Mouse (Mus musculus) heart, embryonic 15.5 days (tissue): ENCODE results near the gene Kcnn3. TPM values are rescaled to one million over a fixed set of nuclear protein-coding genes. Genes with fewer than 3 reads are reported as not detected.

Source experiments
- ATAC-seq: fragments of 200-750 bp; cut with Nextera tagmentation; replicated peaks from 2 replicates; pipeline ENCODE4 v1.8.0; 2017; ENCODE audit warnings: low read depth, moderate TSS enrichment; ENCODE audit not compliant: insufficient number of reproducible peaks, insufficient read depth, low FRiP score
- H3K27ac ChIP-seq: fragments of 300-500 bp; sonication (generic); 2 replicates; pipeline ENCODE4 v1.5.1; 2015; ENCODE audit warnings: mild to moderate bottlenecking, inconsistent platforms
- H3K27me3 ChIP-seq: fragments of 300-500 bp; sonication (generic); 2 replicates; pipeline ENCODE4 v1.6.1; 2015; ENCODE audit warnings: inconsistent platforms
- H3K36me3 ChIP-seq: fragments of 300-500 bp; sonication (generic); 2 replicates; pipeline ENCODE4 v1.6.1; 2015; ENCODE audit warnings: mild to moderate bottlenecking, inconsistent platforms
- H3K4me1 ChIP-seq: fragments of 300-500 bp; sonication (generic); replicated peaks from 2 replicates; pipeline ENCODE4 v1.6.1; 2015; ENCODE audit warnings: inconsistent platforms
- H3K4me2 ChIP-seq: fragments of 300-500 bp; sonication (generic); 2 replicates; pipeline ENCODE4 v1.6.1; 2015; ENCODE audit warnings: inconsistent platforms, mild to moderate bottlenecking, moderate library complexity
- H3K4me3 ChIP-seq: fragments of 300-500 bp; sonication (generic); 2 replicates; pipeline ENCODE4 v1.5.1; 2015; ENCODE audit warnings: mild to moderate bottlenecking, inconsistent platforms
- H3K9ac ChIP-seq: fragments of 300-500 bp; sonication (generic); 2 replicates; pipeline ENCODE4 v1.6.1; 2015; ENCODE audit warnings: mild to moderate bottlenecking, inconsistent platforms
- H3K9me3 ChIP-seq: fragments of 300-500 bp; sonication (generic); replicated peaks from 2 replicates; pipeline ENCODE4 v1.6.1; 2016; ENCODE audit warnings: inconsistent platforms
- WGBS: fragments of 180-500 bp; shearing (Covaris S2); methylation state at CpG from one replicate; pipeline ENCODE4 v1.1.7; 2015; ENCODE audit warnings: mixed read lengths; 5-methylcytosine and 5-hydroxymethylcytosine counted together
- polyA plus RNA-seq: library from polyadenylated mRNA; unstranded; fragments of >200 nt; fragmentation: Nextera tagmentation; extraction: Ambion mirVana; gene quantifications from 2 replicates; pipeline ENCODE4 v1.2.1, GENCODE M21; 2015

Gene Kcnn3
- polyA plus RNA-seq, 1 experiment from 2014 or later = 2.6 TPM

DNA sequence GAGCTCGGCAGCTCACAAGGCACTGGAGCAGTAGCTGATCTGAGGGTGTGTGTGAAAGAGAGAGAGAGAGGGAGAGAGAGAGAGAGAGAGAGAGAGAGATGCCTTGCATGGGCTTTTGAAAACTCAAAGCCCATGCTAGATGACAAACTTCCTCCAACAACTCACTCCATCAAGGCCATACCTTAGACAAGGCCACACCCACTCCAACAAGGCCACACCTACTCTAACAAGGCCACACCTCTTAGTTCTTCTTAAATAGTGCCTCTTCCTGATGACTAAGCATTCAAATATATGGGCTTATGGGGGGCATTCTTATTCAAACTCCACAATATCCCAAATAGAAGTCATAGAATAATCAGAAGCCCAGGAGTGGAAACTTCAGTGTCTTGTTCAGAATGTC is 49.1 kb downstream of the Kcnn3 start:
- Histone ChIP-seq H3K36me3 (no peaks in the 10 kb centered on the region), H3K4me3 (no peak overlapping the region), H3K4me1 (no peaks in the 10 kb centered on the region), H3K9ac (no peak overlapping the region), H3K4me2 (no peak overlapping the region), H3K27ac (no peak overlapping the region), H3K9me3 (no peaks in the 10 kb centered on the region), H3K27me3 (peaks cover 17% of the 10 kb centered on the region)
- no peak for ATAC-seq
- 83% methylated on average over 1 of the region's 1 CpGs for WGBS

DNA sequence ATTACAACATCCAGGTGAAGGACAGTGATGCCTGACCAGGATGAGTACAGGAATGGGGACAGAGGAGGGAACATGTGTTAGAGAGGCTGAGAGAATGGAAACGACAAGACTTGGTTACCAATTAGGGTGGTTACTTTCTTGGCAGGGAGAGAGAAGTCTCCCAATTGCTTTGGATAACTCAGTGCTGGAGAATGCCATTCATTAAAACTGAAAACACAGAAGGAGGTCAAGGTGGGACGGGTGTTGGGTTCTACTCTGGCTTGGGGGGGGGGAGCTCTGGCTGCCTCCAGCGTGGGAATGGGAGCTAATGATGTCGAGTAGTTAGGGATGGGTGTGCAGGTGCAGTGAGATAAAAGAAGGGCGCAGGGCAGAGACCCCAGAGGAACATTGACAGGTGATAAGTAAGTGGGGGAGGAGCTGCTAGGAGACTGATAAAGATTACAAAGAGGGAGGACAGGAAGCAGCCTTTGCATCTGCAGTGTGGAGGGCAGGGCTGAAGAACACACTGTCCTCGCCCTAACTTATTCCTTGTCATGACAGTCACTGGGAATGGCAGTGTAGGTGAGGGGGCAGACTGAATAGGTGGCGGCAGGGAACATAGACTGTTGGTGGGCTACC is 49.9 kb downstream of the Kcnn3 start:
- no peaks in the 10 kb centered on the region for H3K9me3 ChIP-seq
- no peak overlapping the region for H3K4me3 ChIP-seq
- no peak overlapping the region for H3K9ac ChIP-seq
- no peak overlapping the region for H3K27ac ChIP-seq
- no peak for ATAC-seq
- H3K4me2 ChIP-seq = no peak overlapping the region
- no peaks in the 10 kb centered on the region for H3K36me3 ChIP-seq
- peaks cover 17% of the 10 kb centered on the region for H3K27me3 ChIP-seq
- WGBS = 17% methylated on average over 7 of the region's 7 CpGs
- H3K4me1 ChIP-seq = no peaks in the 10 kb centered on the region

- no peak for ATAC-seq
- H3K9me3 ChIP-seq = no peaks in the 10 kb centered on the region
- no peak overlapping the region for H3K9ac ChIP-seq
- no peaks in the 10 kb centered on the region for H3K4me1 ChIP-seq
- no peaks in the 10 kb centered on the region for H3K36me3 ChIP-seq
- no peak overlapping the region for H3K4me2 ChIP-seq
- H3K4me3 ChIP-seq = no peak overlapping the region
- no peak overlapping the region for H3K27ac ChIP-seq
- peaks cover 17% of the 10 kb centered on the region for H3K27me3 ChIP-seq
- WGBS = 18% methylated on average over 3 of the region's 3 CpGs
These were observed 50.4 kb downstream of the Kcnn3 start for GRCm38 (mm10) chr3:89570362-89570761.

GRCm38 (mm10) chr3:89574260-89574659 is 54.3 kb downstream of the Kcnn3 start:
- no peak for ATAC-seq
- H3K4me2 ChIP-seq = no peak overlapping the region
- no peaks in the 10 kb centered on the region for H3K9me3 ChIP-seq
- no peak overlapping the region for H3K9ac ChIP-seq
- H3K27me3 ChIP-seq = peaks cover 14% of the 10 kb centered on the region; the same call in 1 of the 2 replicates
- no peaks in the 10 kb centered on the region for H3K36me3 ChIP-seq
- no peak overlapping the region for H3K27ac ChIP-seq
- no peaks in the 10 kb centered on the region for H3K4me1 ChIP-seq
- H3K4me3 ChIP-seq = no peak overlapping the region
- WGBS = 44% methylated on average over 2 of the region's 2 CpGs

DNA sequence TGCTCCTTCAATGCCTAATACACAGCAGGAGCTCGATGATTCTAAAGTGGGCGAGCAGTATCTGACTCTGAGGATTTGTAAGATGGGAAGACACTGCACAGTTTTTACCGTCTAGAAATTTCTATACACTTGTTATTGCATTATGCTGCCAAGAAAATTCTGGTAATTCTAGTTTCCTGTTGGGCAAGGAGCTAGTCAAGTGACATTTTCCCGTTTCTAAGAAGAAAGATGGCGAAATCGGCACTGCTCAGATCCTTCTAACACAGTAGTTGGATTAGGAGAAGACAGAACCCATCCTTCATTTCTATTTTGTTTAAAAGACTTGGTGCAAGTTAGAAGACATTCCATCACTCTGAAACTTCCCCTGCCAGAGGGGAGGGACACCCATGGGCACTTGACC is 56.4 kb downstream of the Kcnn3 start:
- ATAC-seq = no peak
- WGBS = 87% methylated on average over 6 of the region's 6 CpGs

GRCm38 (mm10) chr3:89577154-89577553 is 57.2 kb downstream of the Kcnn3 start:
- Histone ChIP-seq H3K4me2 (no peak overlapping the region), H3K9ac (no peak overlapping the region), H3K9me3 (no peaks in the 10 kb centered on the region), H3K27me3 (peaks cover 11% of the 10 kb centered on the region; the same call in 1 of the 2 replicates), H3K36me3 (no peaks in the 10 kb centered on the region), H3K27ac (no peak overlapping the region), H3K4me1 (no peaks in the 10 kb centered on the region), H3K4me3 (no peak overlapping the region)
- WGBS = 50% methylated on average over 5 of the region's 5 CpGs
- no peak for ATAC-seq

More for the DNA sequence above, 56.4 kb downstream of the Kcnn3 start:
- Histone ChIP-seq H3K27me3 (peaks cover 11% of the 10 kb centered on the region; the same call in 1 of the 2 replicates), H3K9me3 (no peaks in the 10 kb centered on the region), H3K4me2 (no peak overlapping the region), H3K4me1 (no peaks in the 10 kb centered on the region), H3K27ac (no peak overlapping the region), H3K4me3 (no peak overlapping the region), H3K9ac (no peak overlapping the region), H3K36me3 (no peaks in the 10 kb centered on the region)

DNA sequence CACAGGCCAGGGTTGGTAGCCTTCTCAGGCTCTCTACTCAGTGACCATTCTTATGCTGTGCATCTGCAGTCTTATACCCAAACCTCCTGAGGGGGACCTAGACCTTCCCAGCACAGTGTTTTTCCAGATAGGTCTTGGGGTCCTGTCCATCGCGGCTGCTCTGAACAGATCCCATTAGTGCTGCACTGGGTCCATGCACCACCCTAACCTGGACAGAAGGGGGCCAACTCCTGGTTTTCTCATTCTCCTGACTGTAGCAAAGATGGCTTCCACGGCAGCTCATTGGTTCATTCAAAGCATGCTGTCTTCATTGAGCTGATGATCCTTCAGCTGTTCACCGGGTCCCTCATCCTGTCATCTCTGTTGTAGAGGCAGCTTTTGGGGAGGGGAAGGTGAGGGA is 58.1 kb downstream of the Kcnn3 start:
- WGBS = 62% methylated on average over 4 of the region's 4 CpGs
- Histone ChIP-seq H3K36me3 (no peaks in the 10 kb centered on the region), H3K9me3 (no peaks in the 10 kb centered on the region), H3K9ac (no peak overlapping the region), H3K4me3 (no peak overlapping the region), H3K27ac (no peak overlapping the region), H3K27me3 (peaks cover 10% of the 10 kb centered on the region; the same call in 1 of the 2 replicates), H3K4me2 (no peak overlapping the region), H3K4me1 (no peaks in the 10 kb centered on the region)
- no peak for ATAC-seq

- ATAC-seq = no peak
- H3K4me3 ChIP-seq = no peak overlapping the region
- H3K9me3 ChIP-seq = no peaks in the 10 kb centered on the region
- 57% methylated on average over 10 of the region's 10 CpGs for WGBS
- no peak overlapping the region for H3K9ac ChIP-seq
- H3K27ac ChIP-seq = no peak overlapping the region
- no peaks in the 10 kb centered on the region for H3K4me1 ChIP-seq
- no peak overlapping the region for H3K4me2 ChIP-seq
- no peaks in the 10 kb centered on the region for H3K36me3 ChIP-seq
- H3K27me3 ChIP-seq = peaks cover 6% of the 10 kb centered on the region; the same call in 1 of the 2 replicates
These were observed 58.8 kb downstream of the Kcnn3 start for GRCm38 (mm10) chr3:89578803-89579202.

- Histone ChIP-seq H3K9me3 (no peaks in the 10 kb centered on the region), H3K9ac (no peak overlapping the region), H3K4me1 (peaks cover 2% of the 10 kb centered on the region; the same call in 1 of the 2 replicates), H3K36me3 (no peaks in the 10 kb centered on the region), H3K4me3 (no peak overlapping the region), H3K27me3 (peaks cover 6% of the 10 kb centered on the region), H3K27ac (no peak overlapping the region), H3K4me2 (no peak overlapping the region)
- WGBS = 53% methylated on average over 4 of the region's 4 CpGs
- ATAC-seq = no peak
These were observed 64.3 kb downstream of the Kcnn3 start for GRCm38 (mm10) chr3:89584254-89584653.

GRCm38 (mm10) chr3:89588436-89588835 is 68.5 kb downstream of the Kcnn3 start:
- Histone ChIP-seq H3K4me2 (no peak overlapping the region), H3K9me3 (no peaks in the 10 kb centered on the region), H3K36me3 (no peaks in the 10 kb centered on the region), H3K27ac (no peak overlapping the region), H3K27me3 (peaks cover 6% of the 10 kb centered on the region), H3K4me1 (peaks cover 17% of the 10 kb centered on the region; the same call in 1 of the 2 replicates), H3K4me3 (no peak overlapping the region), H3K9ac (no peak overlapping the region)
- 68% methylated on average over 11 of the region's 11 CpGs for WGBS
- ATAC-seq = no peak

- peaks cover 3% of the 10 kb centered on the region; the same call in 1 of the 2 replicates for H3K27me3 ChIP-seq
- no peak overlapping the region for H3K9ac ChIP-seq
- no peaks in the 10 kb centered on the region for H3K36me3 ChIP-seq
- H3K27ac ChIP-seq = no peak overlapping the region
- 46% methylated on average over 3 of the region's 3 CpGs for WGBS
- H3K4me1 ChIP-seq = peaks cover 14% of the 10 kb centered on the region; the same call in 1 of the 2 replicates
- no peaks in the 10 kb centered on the region for H3K9me3 ChIP-seq
- no peak overlapping the region for H3K4me2 ChIP-seq
- ATAC-seq = no peak
- H3K4me3 ChIP-seq = no peak overlapping the region
These were observed 69.4 kb downstream of the Kcnn3 start for GRCm38 (mm10) chr3:89589321-89589720.

DNA sequence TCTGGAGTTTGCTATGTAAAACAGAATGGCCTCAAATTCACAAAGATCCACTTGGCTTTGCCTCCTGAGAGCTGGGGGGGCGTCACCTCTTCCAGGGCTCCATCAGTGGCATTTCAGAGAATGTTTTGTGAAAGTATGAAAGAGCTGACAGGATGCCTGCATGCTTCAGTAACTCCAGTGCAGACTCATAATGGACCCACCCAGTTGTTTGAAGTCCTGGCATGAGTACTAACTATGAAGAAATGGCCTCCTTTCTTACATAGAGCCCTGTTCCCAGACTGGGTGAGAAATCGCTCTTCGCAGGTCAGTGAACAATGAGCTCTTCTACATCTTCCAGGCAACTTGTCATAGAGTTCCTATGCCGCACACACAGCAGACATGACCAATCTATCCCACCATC is 70.4 kb downstream of the Kcnn3 start:
- Histone ChIP-seq H3K9me3 (no peaks in the 10 kb centered on the region), H3K36me3 (no peaks in the 10 kb centered on the region), H3K4me2 (no peak overlapping the region), H3K27me3 (peaks cover 3% of the 10 kb centered on the region; the same call in 1 of the 2 replicates), H3K9ac (no peak overlapping the region), H3K27ac (no peak overlapping the region), H3K4me3 (no peak overlapping the region), H3K4me1 (peaks cover 14% of the 10 kb centered on the region; the same call in 1 of the 2 replicates)
- no peak for ATAC-seq
- 96% methylated on average over 4 of the region's 4 CpGs for WGBS
